Mouse (Mus musculus) left cerebral cortex, adult 6 months (tissue): ENCODE measurements around the gene Vbp1. TPM values are rescaled to one million over a fixed set of nuclear protein-coding genes. Genes with fewer than 3 reads are reported as not detected.

Experiments used
- long read RNA-seq, 2 experiments: library from polyadenylated mRNA; unstranded; transcript quantifications; one replicate each; pipeline ENCODE4 v2.0.0; 2019 to 2020
- polyA plus RNA-seq: library from polyadenylated mRNA; unstranded; fragments of <200 nt; fragmentation: Nextera tagmentation; gene quantifications from 2 replicates; pipeline ENCODE4 v1.2.3, GENCODE M21; 2021

Gene Vbp1
- 115 and 118 TPM in 2 replicates for polyA plus RNA-seq
- long read RNA-seq, experiment 1, transcript Vbp1-201 (6 exons, 1,595 nt): major isoform, 869 of 967 reads
- long read RNA-seq, experiment 1, partial matches to known transcripts: 10 of 967 reads
- long read RNA-seq, experiment 1, other reads (novel, unspliced or antisense): 88 of 967 reads
- long read RNA-seq, experiment 2, transcript Vbp1-201 (6 exons, 1,595 nt): major isoform, 171 of 191 reads
- long read RNA-seq, experiment 2, partial matches to known transcripts: 13 of 191 reads
- long read RNA-seq, experiment 2, other reads (novel, unspliced or antisense): 7 of 191 reads

DNA sequence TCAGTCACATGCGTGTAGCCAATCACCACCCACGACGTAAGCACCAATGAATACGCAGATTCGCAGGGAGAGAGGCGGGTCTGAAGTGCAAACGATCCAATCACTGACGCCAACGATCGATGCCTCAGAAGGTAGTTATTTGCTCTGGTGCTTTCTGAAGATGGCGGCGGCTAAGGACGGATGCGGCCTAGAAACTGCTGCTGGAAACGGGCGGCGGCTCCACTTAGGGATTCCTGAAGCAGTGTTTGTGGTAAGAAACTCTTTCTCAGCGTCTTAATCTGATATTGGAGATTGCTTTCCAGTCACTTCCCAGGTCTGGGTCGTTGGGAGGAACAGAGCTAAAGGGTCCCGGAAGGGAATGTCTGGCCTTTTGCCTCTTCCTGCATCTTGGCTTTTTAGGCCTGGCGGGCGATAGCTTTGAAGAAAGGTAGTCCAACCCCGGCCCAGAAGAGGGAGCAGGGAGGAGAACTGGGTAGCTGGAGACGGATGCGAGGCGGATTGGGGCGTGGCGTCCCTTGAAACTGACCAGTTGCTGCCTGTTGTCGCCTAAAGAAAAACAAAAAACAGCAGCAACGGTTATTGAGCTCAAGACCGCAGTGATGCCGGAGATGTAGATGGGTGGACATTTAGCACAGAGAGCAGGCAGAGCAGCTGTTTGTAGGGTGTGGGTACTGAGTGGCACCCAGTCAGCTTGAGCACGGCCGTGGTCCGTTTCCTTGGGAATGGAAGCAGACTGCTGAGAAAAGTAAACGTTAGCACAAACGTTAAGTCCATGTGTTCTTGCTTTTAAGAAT lies at the start of gene Vbp1:
TSS of gene Vbp1 (plus strand) at position 121 of the 794 bp plus-strand sequence.

DNA sequence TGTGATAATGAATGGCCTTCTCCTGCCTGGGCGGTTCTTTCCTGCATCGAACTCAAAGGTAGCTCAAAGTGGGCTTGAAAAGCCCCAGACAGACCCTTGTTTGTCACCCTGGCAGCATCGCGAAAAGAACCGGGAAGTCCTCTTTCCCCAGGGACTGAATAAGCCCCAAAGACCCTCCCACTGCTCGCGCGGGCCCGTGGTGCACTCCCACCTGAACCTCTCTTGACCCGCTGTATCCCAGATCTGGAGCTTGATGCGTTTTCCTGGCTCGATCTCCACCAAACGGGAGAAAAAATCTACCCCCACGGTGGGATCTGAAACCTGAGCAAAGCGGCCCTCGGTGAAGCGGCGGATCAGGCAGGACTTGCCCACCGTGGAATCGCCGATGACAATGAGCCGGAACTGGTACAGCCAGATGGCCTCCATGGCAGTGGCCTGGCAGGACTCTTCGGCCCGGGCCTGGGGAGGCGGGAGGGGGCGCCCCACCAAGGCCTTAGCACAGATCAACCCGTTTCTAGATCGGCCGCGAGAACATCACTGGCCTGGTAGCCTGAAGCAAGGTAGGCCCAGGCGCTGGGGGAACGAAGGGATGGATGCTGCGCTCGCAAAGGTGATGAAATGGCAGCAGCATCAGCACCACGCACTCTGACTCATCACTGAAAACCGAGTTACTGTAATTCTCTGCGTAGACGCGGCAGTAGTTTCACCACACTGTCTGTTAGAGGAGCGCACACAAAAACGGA lies 63.7 kb downstream of the Vbp1 start, which contains the start of gene Rab39b:
TSS of gene Rab39b (minus strand) at position 650 of the 743 bp plus-strand sequence.

Other genes with a start within 250 kb of the Vbp1 start
- 31.9 and 34.2 TPM in 2 replicates for gene Fundc2, start 131.9 kb upstream of the Vbp1 start, polyA plus RNA-seq
- 0.98 and 1.5 TPM in 2 replicates for gene F8, start 131.7 kb upstream of the Vbp1 start, polyA plus RNA-seq
- 24.1 and 25.9 TPM in 2 replicates for gene Cmc4, start 97.7 kb upstream of the Vbp1 start, polyA plus RNA-seq
- 1.4 TPM in 2 replicates for gene Mtcp1, start 97.7 kb upstream of the Vbp1 start, polyA plus RNA-seq
- 62.0 and 81.2 TPM in 2 replicates for gene Brcc3, start 97.7 kb upstream of the Vbp1 start, polyA plus RNA-seq
- 25.1 and 29.1 TPM in 2 replicates for gene Rab39b, start 63.9 kb downstream of the Vbp1 start, polyA plus RNA-seq